In the genomic region with DNA sequence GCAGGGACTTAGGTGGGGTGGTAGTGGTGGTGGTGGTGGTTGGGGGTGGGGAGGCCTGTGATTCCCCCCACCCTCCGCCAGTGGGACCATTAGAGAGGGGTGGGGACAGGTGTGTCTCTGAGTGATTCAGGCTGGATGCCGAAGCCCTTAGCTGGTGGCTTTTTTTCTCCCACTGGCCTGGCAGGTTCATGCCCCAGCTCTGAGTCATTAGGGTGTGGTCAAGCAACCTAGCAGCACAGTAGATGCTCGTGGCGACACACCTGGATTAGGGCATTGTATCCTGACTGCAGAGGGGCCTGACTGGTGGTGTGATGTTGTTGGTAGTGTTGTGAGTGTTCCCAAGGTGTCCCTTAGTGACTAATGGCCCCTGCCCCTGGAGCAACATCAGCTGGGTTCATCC, we compare ENCODE assay signal across 21 mouse cellular contexts. TPM values are rescaled to one million over a fixed set of nuclear protein-coding genes. Genes with fewer than 3 reads are reported as not detected.
DNase-seq lines count a peak whose midpoint lies in the region; ATAC-seq lines count a peak whose summit lies in the region.
"Had no signal": no experiment of that assay in that cellular context is flagged by ENCODE, and none has a peak within 500 bp of the region (broad histone marks: within the 10 kb centered on the region; RNA-seq: fewer than 3 reads in every experiment).

No protein-coding gene starts in this region.

- H3K4me1 ChIP-seq in kidney, embryonic 14.5 days (ENCODE audit: control insufficient read depth, insufficient read depth, low read length) = no peaks in the 10 kb centered on the region
- H3K4me1 ChIP-seq: forebrain, embryonic 15.5 days had no signal

- no peaks in the 10 kb centered on the region for H3K27me3 ChIP-seq in kidney, embryonic 14.5 days (ENCODE audit: control insufficient read depth, insufficient read depth, low read length)
- H3K27me3 ChIP-seq: forebrain, embryonic 15.5 days had no signal

- H3K9ac ChIP-seq in kidney, embryonic 14.5 days (ENCODE audit: low read depth, low read length) = no peak overlapping the region
- H3K9ac ChIP-seq: forebrain, embryonic 15.5 days; liver, embryonic 13.5 days had no signal

- no peak for ATAC-seq in kidney, embryonic 14.5 days (ENCODE audit: low FRiP score, low TSS enrichment)
- ATAC-seq: forebrain, embryonic 15.5 days had no signal

- H3K36me3 ChIP-seq in kidney, embryonic 14.5 days (ENCODE audit: control insufficient read depth, insufficient read depth, low read length) = no peaks in the 10 kb centered on the region
- H3K36me3 ChIP-seq: forebrain, embryonic 15.5 days; hindbrain, embryonic 10.5 days; liver, embryonic 13.5 days had no signal

- WGBS in kidney, embryonic 14.5 days = 73% methylated on average over 4 of the region's 4 CpGs

- no peaks in the 10 kb centered on the region for H3K9me3 ChIP-seq in kidney, embryonic 14.5 days (ENCODE audit: control insufficient read depth, low read length)
- H3K9me3 ChIP-seq: forebrain, embryonic 15.5 days; hindbrain, embryonic 10.5 days; liver, embryonic 13.5 days had no signal

- H3K27ac ChIP-seq in kidney, embryonic 14.5 days (ENCODE audit: low read depth, low read length) = no peak overlapping the region
- H3K27ac ChIP-seq: forebrain, embryonic 15.5 days; hindbrain, embryonic 10.5 days; layer of hippocampus, adult 2 months; liver, embryonic 13.5 days had no signal

- H3K4me2 ChIP-seq in kidney, embryonic 14.5 days (replicated peaks; ENCODE audit: low read depth, low read length) = no peak overlapping the region
- H3K4me2 ChIP-seq: forebrain, embryonic 15.5 days; liver, embryonic 13.5 days had no signal

- DNase-seq in 3134 (ENCODE audit: extremely low read depth, insufficient read length, low spot score) = peak; percentile 55
- peak; percentile 53 for DNase-seq in 3T3-L1 (ENCODE audit: low read depth, low spot score)
- peak; percentile 83 to 90 for DNase-seq in lung, adult 18-20 months
- peak; percentile 51 to 71 for DNase-seq in lung, postnatal 4 days
- no peak for DNase-seq in layer of hippocampus, adult 8-10 months (ENCODE audit: low spot score in 2 of 2)
- DNase-seq in spleen, postnatal 14 days (ENCODE audit: low spot score in 2 of 2) = no peak
- DNase-seq: adrenal gland, adult 2 months; cerebellum, adult 11 months; cerebellum, postnatal 36 days; heart, adult 18-20 months; liver, embryonic 13.5 days; midbrain, embryonic 14.5 days; thymus, postnatal 36 days had no signal

- H3K4me3 ChIP-seq in kidney, embryonic 14.5 days (ENCODE audit: low read length) = no peak overlapping the region
- H3K4me3 ChIP-seq: forebrain, embryonic 15.5 days; hindbrain, embryonic 10.5 days; layer of hippocampus, adult 2 months; liver, embryonic 13.5 days had no signal

RNA-seq across cellular contexts. Expression of gene 6030408B16Rik, which starts 38.1 kb away (rescaled TPM):
- polyA plus RNA-seq in kidney, embryonic 14.5 days (2014; fragmentation: Nextera tagmentation; extraction: Ambion mirVana) = 25.8 and 28.2 TPM in 2 replicates
- under 1 TPM in 3 of 4 experiments, not detected in 1; 0.26 to 0.55 (median 0.54) TPM for total RNA-seq in layer of hippocampus, adult 8-10 months (2022)
- total RNA-seq: megakaryocyte progenitor cell, adult 5-6 weeks had no signal

RNA-seq across cellular contexts. Expression of gene Krt80, which starts 38.9 kb away (rescaled TPM):
- polyA plus RNA-seq in kidney, embryonic 14.5 days (2014; fragmentation: Nextera tagmentation; extraction: Ambion mirVana) = 2.4 and 3.6 TPM in 2 replicates
- under 1 TPM in 3 of 4 experiments, not detected in 1; 0.17 to 0.48 (median 0.43) TPM for total RNA-seq in layer of hippocampus, adult 8-10 months (2022)
- total RNA-seq: CH12.LX had no signal
- polyA plus RNA-seq: embryonic facial prominence, embryonic 11.5 days; limb, embryonic 11.5 days; midbrain, embryonic 14.5 days had no signal

RNA-seq across cellular contexts. Expression of gene Atg101, which starts 47.0 kb away (rescaled TPM):
- polyA plus RNA-seq in kidney, embryonic 14.5 days (2014; fragmentation: Nextera tagmentation; extraction: Ambion mirVana) = 71.8 and 76.5 TPM in 2 replicates
- total RNA-seq in layer of hippocampus, adult 8-10 months (2022) = 10 to 100 TPM; 43.4 to 48.1 (median 46.1) TPM

Comparison
In these comparisons a context has a peak if more than half of its experiments do, and no peak if none do; other contexts are left out.
1. DNase-seq: peak in 3134 (single experiment), 3T3-L1 (single experiment), lung, adult 18-20 months (2 of 2) and lung, postnatal 4 days (2 of 2); none in layer of hippocampus, adult 8-10 months (0 of 2) and spleen, postnatal 14 days (0 of 2).